Mouse (Mus musculus): ENCODE results near the gene Pard3b.

The Pard3b gene

DNA sequence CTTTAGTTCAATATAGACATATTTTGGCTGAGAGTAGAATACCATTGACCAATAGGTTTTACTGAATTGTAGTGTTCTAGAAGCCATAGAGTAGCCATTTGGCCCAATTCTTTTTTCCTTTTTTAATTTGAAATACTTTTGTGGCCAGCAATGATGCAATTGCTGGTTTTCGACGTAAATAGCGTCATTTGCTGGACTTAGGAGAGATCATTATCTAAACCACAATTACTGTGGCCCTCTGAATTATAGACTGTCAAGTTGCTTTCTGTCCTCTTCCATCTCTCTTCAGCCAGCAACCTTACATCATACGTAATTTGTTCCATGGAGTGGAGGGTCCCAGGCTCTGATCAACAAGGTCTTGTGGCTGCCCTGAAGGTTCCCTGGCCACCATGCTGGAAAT, 1000.8 kb downstream of the Pard3b start:
- DNase-seq (ENCODE audit: low read depth) = no peak

DNA sequence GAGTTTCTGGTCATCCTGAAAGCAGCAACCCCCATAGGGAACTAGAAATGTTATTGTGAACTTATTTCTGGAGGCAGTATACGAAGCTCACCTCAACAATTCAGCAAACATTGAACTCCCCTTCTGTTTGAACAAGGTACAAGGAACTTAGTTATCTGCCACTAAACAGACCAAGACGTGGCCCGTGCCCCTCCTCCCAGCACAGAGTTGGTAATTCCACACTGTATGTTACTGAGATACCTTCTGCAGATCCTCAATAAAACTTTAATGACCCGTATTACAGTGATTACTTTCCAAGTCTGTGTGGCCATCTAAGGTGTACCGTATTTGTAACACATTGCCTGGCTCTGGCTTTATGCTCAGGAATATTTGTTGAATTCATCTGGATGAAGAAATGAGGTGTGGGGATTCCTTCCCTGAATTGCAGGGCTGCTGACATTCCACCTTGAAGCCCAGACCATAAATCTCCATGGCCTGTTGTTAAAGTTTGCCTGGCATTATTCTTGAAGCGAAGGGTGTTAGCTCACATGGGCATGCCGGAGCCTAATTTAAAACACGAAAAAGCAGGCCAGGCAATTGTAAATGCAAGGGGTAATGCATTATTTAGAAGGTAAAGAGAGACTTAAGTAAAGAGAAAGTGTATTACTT, 1006.1 kb downstream of the Pard3b start:
- no peak for DNase-seq (ENCODE audit: low read depth)

DNA sequence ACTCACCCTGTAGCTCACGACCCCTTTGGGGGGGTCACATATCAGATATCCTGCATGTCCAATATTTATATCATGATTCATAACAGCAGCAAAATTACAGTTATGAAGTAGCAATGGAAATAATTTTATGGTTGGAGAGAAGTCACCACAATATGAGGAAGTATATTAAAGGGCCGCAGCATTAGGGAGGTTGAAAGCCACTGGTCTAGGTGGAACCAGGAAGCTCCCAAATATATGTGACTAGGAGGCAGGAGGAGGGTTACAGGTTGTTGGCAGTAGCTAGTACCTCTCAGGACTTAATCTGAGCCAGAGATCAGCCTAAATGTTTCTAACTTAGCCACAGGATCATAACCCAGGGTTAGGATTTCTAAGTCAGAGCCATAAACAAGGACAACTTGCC, 1008.2 kb downstream of the Pard3b start:
- DNase-seq (ENCODE audit: low read depth) = no peak

GRCm38 (mm10) chr1:62648116-62648515, 1009.5 kb downstream of the Pard3b start:
- DNase-seq (ENCODE audit: low read depth) = no peak

DNA sequence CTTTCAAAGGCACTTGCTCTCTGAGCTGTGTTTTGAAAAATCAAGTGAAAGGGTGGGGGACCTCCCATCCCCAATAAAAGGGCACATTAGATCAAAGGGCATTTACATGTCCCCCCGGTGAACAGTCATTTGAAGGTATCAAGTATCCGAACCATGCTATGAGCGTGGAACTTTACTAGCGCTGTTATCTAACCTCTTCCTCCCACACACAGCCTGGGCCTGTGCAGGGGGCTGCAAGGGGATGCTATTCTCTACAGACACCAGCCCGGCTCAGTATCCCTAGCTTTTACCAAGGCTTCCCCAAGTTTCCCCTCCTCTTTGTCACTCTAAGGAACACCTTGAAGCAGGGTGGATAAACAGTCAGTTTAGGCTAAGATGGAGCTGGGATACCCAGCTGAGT, 1010.0 kb downstream of the Pard3b start:
- no peak for DNase-seq (ENCODE audit: low read depth)

- no peak for DNase-seq (ENCODE audit: low read depth)
Observed at GRCm38 (mm10) chr1:62650491-62650890, 1011.9 kb downstream of the Pard3b start.

DNA sequence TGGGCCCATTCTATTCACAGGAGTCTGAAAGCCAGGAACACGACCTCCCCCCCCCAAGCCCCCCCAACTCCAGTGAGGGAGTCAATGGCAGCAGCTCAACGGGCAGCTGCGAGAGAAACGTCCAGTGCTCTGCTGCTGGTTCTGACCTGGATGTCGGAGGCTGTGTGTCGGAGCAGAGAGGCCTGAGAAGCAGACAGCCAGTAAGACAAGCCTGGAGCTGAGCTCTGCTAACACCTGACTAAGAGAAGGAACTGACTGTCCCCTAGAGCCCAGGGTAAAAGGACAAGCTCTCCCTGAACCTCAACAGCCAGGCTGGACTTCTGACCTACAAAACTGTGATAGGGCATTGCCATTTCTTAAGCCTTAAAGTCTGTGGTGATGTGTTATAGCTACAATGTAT, 1015.8 kb downstream of the Pard3b start:
- no peak for DNase-seq (ENCODE audit: low read depth)

DNA sequence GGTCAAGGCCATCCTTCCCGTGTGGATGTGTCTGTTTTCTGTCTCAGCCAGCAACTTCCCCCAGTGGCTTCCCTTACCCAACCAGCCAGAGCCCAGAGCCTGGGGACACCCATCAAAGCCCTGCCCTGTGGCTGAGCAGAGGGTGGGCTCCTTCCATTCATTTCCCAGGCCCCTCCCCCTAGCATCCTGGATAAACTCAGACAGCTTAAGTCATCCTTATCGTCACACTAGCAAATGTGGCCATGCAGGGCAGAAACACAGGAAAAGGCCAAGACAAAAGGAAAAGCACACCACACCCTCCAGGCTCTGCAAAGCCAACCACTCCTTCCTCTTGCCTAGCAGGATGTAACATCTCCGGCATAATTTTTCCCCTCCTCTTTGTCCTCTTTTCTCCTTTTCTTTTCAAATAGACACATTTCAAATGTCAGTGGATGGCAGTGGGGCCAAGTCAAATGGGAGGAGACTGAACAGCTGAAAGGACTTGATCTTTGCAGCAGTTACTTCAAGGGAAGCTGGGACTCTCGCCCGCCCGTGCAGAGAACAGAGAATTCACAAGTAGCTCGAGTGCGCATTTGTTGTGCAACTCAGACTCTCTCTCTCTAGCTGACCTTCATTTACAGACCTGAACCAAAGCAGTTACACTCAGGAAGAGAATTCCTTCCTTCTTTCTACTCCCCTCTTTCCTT, 1026.5 kb downstream of the Pard3b start:
- no peak for DNase-seq (ENCODE audit: low read depth)

DNA sequence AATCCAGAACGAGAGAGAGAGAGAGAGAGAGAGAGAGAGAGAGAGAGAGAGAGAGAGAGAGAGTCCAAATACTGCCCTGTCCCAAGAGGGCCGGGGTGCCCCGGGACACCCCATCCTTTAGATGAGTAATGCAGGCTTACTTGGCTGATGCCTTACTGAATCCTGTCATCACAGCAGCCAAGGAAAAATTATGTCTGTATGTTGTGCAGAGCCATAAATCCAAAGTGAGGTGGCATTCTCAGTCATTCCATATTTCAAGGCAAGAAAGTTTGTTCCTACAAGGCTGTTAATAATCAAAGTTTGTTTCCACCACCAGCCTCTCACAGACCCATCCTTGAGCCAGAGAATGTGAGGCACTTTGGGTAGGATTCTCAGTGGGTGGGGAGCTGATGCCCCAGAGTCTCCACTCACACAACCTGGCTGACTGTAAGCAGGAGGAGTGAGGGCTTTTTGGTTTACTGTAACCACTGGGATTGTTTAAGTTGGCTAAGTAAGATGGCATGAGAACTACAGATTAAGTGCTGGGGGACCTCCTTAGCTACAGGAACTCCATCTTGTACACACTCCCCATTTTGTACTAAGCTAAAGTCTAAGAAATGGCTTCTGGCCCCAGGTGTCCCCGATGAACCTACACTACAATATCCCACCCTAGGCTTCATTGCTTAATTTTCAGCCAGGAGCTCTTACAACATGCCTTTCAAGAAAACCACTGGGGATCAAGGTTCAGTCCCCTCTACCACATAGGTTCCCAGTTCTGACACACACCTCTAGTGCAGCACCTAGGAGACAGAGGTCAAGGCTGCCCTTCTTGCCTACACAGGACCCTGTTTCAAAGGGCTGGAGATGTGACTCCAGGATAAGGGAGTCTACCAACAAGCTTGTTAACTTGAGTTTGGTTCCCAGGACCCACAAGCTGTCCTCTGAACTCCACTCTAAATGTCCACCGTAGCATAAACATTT, 1027.4 kb downstream of the Pard3b start:
- no peak for DNase-seq (ENCODE audit: low read depth)

GRCm38 (mm10) chr1:62666780-62667179, 1028.2 kb downstream of the Pard3b start:
- DNase-seq (ENCODE audit: low read depth) = no peak

DNA sequence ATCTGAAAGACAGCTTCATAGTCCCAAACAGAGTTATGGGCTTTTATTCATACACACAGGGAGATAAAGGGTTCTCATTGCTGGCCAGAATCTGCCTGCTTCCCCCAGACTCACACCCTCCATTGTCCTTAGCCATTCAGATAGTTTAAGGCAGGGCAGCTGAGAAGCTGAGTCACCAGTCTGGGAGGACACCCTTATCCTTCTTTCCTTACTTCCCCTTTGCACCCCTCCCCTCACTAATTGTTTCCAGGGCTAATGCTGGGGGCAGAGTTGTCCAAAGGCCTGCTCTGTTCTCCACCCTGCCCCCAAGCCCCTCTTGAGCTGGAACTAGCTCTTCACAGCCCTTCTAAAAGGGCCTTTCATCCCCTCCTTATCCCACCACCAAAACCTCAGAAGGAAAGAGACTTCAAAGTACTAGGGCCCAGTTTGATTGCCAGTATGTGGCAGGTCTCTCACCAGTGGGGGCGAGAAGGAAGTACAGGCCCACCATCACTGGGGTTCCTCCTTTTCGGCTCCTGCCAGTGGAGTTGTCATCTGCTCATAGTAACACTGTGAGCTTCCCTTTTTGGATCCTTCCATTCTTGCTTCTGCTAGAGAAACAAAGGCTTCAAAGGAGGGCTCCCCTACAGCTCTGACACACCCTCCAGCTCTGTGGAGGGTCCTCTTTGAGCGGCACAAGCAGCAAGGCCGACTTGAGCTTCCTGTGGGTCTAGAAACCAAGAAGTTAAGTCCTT, 1040.2 kb downstream of the Pard3b start:
- DNase-seq (ENCODE audit: low read depth) = no peak

DNA sequence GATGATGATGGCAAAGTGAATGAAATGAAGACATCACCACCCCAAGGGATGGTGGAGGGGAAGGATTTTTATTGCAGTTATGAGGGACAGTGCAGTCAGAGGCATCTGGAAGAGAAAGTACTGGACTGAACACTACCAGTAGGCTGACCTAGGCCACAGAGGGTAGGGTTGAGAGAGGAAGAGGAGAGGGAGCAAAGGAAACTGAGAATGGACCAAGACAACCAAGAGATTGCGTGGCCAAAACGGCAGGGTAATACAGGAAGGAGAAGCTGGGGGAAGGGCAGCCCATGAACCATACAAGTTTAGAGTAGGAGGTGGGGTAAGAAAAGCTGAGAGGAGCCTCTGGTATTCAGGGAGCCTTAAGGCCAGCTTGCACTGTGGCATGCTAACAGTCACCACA, 1040.8 kb downstream of the Pard3b start:
- no peak for DNase-seq (ENCODE audit: low read depth)

DNA sequence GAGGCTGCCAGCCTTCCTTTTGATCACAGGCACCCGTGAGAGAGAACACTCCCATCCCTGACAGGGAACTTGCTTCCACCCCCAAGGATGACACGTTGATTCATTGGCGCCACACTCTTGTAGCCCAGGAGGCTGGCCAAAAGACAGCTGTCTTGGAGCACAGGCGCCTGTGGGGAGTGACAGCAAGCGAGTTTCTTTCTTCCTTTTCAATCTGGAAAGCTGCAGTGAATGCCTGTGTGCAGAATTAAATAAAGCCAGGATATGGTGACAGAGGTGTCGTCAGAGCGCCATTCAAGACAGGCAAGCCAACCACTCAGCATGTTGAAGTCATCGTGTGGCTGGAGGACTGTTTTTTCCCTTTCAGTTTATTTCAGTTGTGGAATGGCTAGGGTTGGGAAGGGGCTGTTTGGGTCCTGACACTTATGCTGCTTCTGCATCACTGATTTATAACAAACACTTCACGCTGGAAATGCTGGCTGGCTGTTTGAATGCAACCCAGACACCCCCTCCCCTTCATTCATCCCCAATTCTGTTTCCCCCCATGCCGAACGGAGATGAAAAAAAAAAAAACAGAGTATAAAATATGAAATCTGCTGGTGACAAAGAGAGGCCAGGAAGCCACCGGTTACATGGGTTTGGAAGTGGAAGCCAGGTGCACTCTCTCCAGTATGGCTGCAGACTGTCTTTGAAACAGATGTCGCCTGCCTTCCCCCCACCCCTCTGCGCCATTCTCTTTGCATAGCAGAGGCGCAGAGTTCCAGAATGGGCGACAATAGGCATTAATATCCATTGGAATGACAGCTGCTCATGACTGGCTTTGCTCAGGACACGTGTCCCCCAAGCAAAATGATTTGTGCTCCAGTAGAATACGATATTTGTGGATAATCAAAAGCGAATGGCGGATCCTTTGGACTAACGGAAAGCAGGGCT, 1044.1 kb downstream of the Pard3b start:
- no peak for DNase-seq (ENCODE audit: low read depth)

DNA sequence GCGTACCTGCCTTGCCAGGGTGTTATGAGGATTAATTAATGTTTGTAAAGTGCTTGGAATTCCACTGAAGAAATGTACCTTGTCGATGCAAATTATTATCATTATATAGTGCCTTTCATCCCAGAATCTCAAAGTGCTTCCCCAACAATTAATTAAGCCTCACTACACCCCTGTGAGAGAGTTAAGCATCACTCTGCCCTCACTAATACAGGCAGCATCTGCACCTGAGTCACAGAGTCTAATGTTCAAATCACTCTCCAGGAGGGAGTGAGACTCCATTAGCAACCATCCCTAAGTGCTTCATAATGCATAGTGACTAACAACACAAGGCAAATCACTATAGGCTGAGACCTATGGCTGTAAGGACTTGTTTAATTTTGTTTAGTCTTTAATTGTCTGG, 1044.9 kb downstream of the Pard3b start:
- DNase-seq (ENCODE audit: low read depth) = no peak

GRCm38 (mm10) chr1:62687511-62687910, 1048.9 kb downstream of the Pard3b start:
- DNase-seq (ENCODE audit: low read depth) = no peak

GRCm38 (mm10) chr1:62691175-62691574, 1052.6 kb downstream of the Pard3b start:
- no peak for DNase-seq (ENCODE audit: low read depth)
